Mouse (Mus musculus): ENCODE measurements at regions not wholly inside any gene's neighbourhood (a gene's known extent, or its start where the extent isn't known, plus 50 kb on each side); places are given as distances from the start of the nearest gene placed in this dataset.

GRCm38 (mm10) chr2:72781369-72782275, 198.6 kb downstream of the Sp3 start:
- Histone ChIP-seq H3K27me3 (ENCODE audit: control insufficient read depth, insufficient read depth, low read length) (no peaks in the 10 kb centered on the region), H3K9ac (ENCODE audit: low read depth, low read length) (no peak overlapping the region), H3K9me3 (ENCODE audit: control insufficient read depth, low read length) (no peaks in the 10 kb centered on the region; the same call in 1 of the 2 replicates), H3K27ac (ENCODE audit: low read depth, low read length) (no peak overlapping the region), H3K4me1 (ENCODE audit: control insufficient read depth, insufficient read depth, low read length) (no peaks in the 10 kb centered on the region), H3K4me3 (ENCODE audit: low read length) (no peak overlapping the region), H3K36me3 (ENCODE audit: control insufficient read depth, insufficient read depth, low read length) (no peaks in the 10 kb centered on the region), H3K4me2 (replicated peaks; ENCODE audit: low read depth, low read length) (no peak overlapping the region)
- no peak for ATAC-seq (ENCODE audit: low FRiP score, low TSS enrichment)
- WGBS = 89% methylated on average over 15 of the region's 15 CpGs

- H3K36me3 ChIP-seq (ENCODE audit: control insufficient read depth, insufficient read depth, low read length) = no peaks in the 10 kb centered on the region
- H3K4me1 ChIP-seq (ENCODE audit: control insufficient read depth, insufficient read depth, low read length) = no peaks in the 10 kb centered on the region
- H3K4me3 ChIP-seq (ENCODE audit: low read length) = no peak overlapping the region
- H3K27ac ChIP-seq (ENCODE audit: low read depth, low read length) = no peak overlapping the region
- no peak overlapping the region for H3K9ac ChIP-seq (ENCODE audit: low read depth, low read length)
- H3K27me3 ChIP-seq (ENCODE audit: control insufficient read depth, insufficient read depth, low read length) = no peaks in the 10 kb centered on the region
- H3K4me2 ChIP-seq (replicated peaks; ENCODE audit: low read depth, low read length) = no peak overlapping the region
- no peak for ATAC-seq (ENCODE audit: low FRiP score, low TSS enrichment)
- 52% methylated on average over 7 of the region's 7 CpGs for WGBS
- H3K9me3 ChIP-seq (ENCODE audit: control insufficient read depth, low read length) = no peaks in the 10 kb centered on the region; the same call in 1 of the 2 replicates
These were observed 197.9 kb downstream of the Sp3 start for GRCm38 (mm10) chr2:72782355-72782754.

GRCm38 (mm10) chr2:72785365-72786043, 194.7 kb downstream of the Sp3 start:
- ATAC-seq (ENCODE audit: low FRiP score, low TSS enrichment) = no peak

DNA sequence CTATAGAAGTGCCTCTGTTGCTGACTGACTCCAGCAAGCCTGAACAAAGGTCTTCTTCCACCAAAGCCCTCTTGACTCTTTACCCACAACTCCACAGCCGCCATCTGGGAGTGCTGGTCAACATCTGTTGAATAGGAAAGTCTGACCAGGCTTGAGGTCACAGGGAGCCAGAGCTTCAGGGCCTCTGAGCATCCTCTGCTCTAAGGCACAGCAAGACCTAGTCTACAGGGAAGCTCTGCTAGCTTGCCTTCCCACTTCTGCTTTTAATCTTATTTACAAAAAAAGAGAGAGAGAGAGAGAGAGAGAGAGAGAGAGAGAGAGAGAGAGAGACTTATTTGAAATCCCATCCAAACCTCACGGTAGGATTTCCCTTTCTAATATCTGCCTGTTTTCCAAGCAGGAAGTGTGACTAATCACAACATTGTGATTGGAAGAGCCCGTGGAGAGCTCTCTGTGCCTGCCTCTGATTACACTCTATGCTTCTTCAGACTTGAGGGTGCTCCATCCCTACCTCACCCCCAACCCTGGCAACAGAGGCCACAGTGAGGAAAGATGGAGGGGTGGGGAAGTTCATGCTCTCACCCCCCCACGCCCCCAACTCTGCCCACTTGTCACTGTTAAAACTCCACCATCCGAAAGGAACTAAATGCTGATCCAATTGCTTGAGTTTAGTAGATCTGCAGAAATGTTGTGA, 194.1 kb downstream of the Sp3 start:
- Histone ChIP-seq H3K27ac (ENCODE audit: low read depth, low read length) (no peak overlapping the region), H3K36me3 (ENCODE audit: control insufficient read depth, insufficient read depth, low read length) (no peaks in the 10 kb centered on the region), H3K4me1 (ENCODE audit: control insufficient read depth, insufficient read depth, low read length) (no peaks in the 10 kb centered on the region), H3K27me3 (ENCODE audit: control insufficient read depth, insufficient read depth, low read length) (no peaks in the 10 kb centered on the region), H3K4me3 (ENCODE audit: low read length) (no peak overlapping the region), H3K9me3 (ENCODE audit: control insufficient read depth, low read length) (no peaks in the 10 kb centered on the region), H3K9ac (ENCODE audit: low read depth, low read length) (no peak overlapping the region), H3K4me2 (replicated peaks; ENCODE audit: low read depth, low read length) (no peak overlapping the region)
- 66% methylated on average over 5 of the region's 5 CpGs for WGBS
- ATAC-seq (ENCODE audit: low FRiP score, low TSS enrichment) = no peak

More at GRCm38 (mm10) chr2:72785365-72786043, 194.7 kb downstream of the Sp3 start:
- Histone ChIP-seq H3K27ac (ENCODE audit: low read depth, low read length) (no peak overlapping the region), H3K9me3 (ENCODE audit: control insufficient read depth, low read length) (no peaks in the 10 kb centered on the region), H3K4me2 (replicated peaks; ENCODE audit: low read depth, low read length) (no peak overlapping the region), H3K27me3 (ENCODE audit: control insufficient read depth, insufficient read depth, low read length) (no peaks in the 10 kb centered on the region), H3K4me1 (ENCODE audit: control insufficient read depth, insufficient read depth, low read length) (no peaks in the 10 kb centered on the region), H3K9ac (ENCODE audit: low read depth, low read length) (no peak overlapping the region), H3K4me3 (ENCODE audit: low read length) (no peak overlapping the region), H3K36me3 (ENCODE audit: control insufficient read depth, insufficient read depth, low read length) (no peaks in the 10 kb centered on the region)
- 79% methylated on average over 8 of the region's 8 CpGs for WGBS

DNA sequence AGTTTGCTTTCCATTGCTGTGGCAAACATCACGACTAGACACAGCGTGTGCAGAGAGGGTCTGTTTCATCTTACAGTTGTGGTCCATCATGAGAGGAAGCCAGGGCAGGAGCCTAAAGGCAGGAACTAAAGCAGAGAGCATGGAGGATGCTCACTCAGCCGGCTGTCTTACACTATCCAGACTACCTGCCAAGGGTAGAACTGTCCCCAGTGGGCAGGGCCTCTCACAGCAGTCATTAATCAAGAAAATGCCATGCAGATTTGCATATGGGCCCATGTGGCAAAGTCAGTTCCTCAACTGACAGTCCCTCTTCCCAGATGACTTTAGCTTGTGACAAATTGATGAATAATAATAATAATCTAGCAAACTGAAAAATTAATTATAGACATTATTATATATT, 192.6 kb downstream of the Sp3 start:
- Histone ChIP-seq H3K27me3 (ENCODE audit: control insufficient read depth, insufficient read depth, low read length) (no peaks in the 10 kb centered on the region), H3K4me1 (ENCODE audit: control insufficient read depth, insufficient read depth, low read length) (no peaks in the 10 kb centered on the region), H3K9me3 (ENCODE audit: control insufficient read depth, low read length) (no peaks in the 10 kb centered on the region), H3K9ac (ENCODE audit: low read depth, low read length) (no peak overlapping the region), H3K36me3 (ENCODE audit: control insufficient read depth, insufficient read depth, low read length) (no peaks in the 10 kb centered on the region), H3K4me3 (ENCODE audit: low read length) (no peak overlapping the region), H3K27ac (ENCODE audit: low read depth, low read length) (no peak overlapping the region), H3K4me2 (replicated peaks; ENCODE audit: low read depth, low read length) (no peak overlapping the region)
- ATAC-seq (ENCODE audit: low FRiP score, low TSS enrichment) = no peak
- 85% methylated on average over 3 of the region's 3 CpGs for WGBS

DNA sequence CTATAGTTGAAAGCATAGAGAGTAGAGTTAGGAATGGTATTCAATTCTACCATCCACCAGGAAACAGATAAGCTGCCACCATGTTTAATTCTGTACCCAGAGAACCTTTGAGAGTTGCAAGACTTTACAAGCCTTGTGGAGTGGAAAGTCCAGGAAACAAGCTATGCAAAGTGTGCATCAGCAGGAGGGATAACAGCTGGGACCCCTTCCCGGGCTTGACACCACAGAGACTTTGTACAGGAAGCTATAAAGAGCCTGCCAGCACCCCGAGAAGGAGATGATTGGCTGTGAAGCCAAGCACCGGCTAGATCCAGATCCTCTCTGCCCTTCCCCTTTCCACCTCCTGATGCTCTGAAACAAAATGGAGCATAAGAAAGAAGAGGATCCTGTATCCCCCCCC, 188.8 kb downstream of the Sp3 start:
- H3K4me1 ChIP-seq (ENCODE audit: control insufficient read depth, insufficient read depth, low read length) = no peaks in the 10 kb centered on the region
- H3K9me3 ChIP-seq (ENCODE audit: control insufficient read depth, low read length) = no peaks in the 10 kb centered on the region
- no peak overlapping the region for H3K27ac ChIP-seq (ENCODE audit: low read depth, low read length)
- no peak overlapping the region for H3K4me2 ChIP-seq (replicated peaks; ENCODE audit: low read depth, low read length)
- no peak for ATAC-seq (ENCODE audit: low FRiP score, low TSS enrichment)
- 0 out of 2 replicates have a peak, but pooled peaks cover 3% of the 10 kb centered on the region for H3K27me3 ChIP-seq (ENCODE audit: control insufficient read depth, insufficient read depth, low read length)
- no peak overlapping the region for H3K9ac ChIP-seq (ENCODE audit: low read depth, low read length)
- H3K36me3 ChIP-seq (ENCODE audit: control insufficient read depth, insufficient read depth, low read length) = no peaks in the 10 kb centered on the region
- no peak overlapping the region for H3K4me3 ChIP-seq (ENCODE audit: low read length)
- WGBS = 22% methylated on average over 3 of the region's 3 CpGs

GRCm38 (mm10) chr2:72793424-72793823, 186.8 kb downstream of the Sp3 start:
- Histone ChIP-seq H3K9me3 (ENCODE audit: control insufficient read depth, low read length) (no peaks in the 10 kb centered on the region), H3K9ac (ENCODE audit: low read depth, low read length) (no peak overlapping the region), H3K36me3 (ENCODE audit: control insufficient read depth, insufficient read depth, low read length) (no peaks in the 10 kb centered on the region), H3K4me3 (ENCODE audit: low read length) (no peak overlapping the region), H3K4me2 (replicated peaks; ENCODE audit: low read depth, low read length) (no peak overlapping the region), H3K4me1 (ENCODE audit: control insufficient read depth, insufficient read depth, low read length) (no peaks in the 10 kb centered on the region), H3K27ac (ENCODE audit: low read depth, low read length) (no peak overlapping the region), H3K27me3 (ENCODE audit: control insufficient read depth, insufficient read depth, low read length) (0 out of 2 replicates have a peak, but pooled peaks cover 3% of the 10 kb centered on the region)
- WGBS = 19% methylated on average over 10 of the region's 10 CpGs
- no peak for ATAC-seq (ENCODE audit: low FRiP score, low TSS enrichment)

DNA sequence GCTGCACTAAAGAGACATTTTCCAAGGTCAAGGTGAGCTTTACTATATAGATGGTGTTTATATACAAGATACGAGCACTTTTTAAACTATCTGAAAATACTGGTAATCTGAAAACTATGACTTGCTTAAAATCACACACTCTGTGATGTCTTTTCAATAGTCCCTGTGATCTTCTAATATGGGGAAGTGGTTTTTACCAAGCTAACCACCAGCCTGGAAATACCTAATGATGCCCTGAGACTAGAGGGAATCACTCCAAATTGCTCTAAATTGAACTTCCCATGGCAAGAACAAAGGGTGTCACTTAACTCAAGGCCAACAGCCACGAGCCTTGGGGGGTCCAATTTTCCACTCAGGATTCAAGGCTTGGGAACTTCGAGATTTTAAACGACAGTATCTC, 185.7 kb downstream of the Sp3 start:
- no peak for ATAC-seq (ENCODE audit: low FRiP score, low TSS enrichment)
- Histone ChIP-seq H3K4me2 (replicated peaks; ENCODE audit: low read depth, low read length) (no peak overlapping the region), H3K27me3 (ENCODE audit: control insufficient read depth, insufficient read depth, low read length) (0 out of 2 replicates have a peak, but pooled peaks cover 3% of the 10 kb centered on the region), H3K4me1 (ENCODE audit: control insufficient read depth, insufficient read depth, low read length) (no peaks in the 10 kb centered on the region), H3K4me3 (ENCODE audit: low read length) (no peak overlapping the region), H3K9ac (ENCODE audit: low read depth, low read length) (no peak overlapping the region), H3K27ac (ENCODE audit: low read depth, low read length) (no peak overlapping the region), H3K9me3 (ENCODE audit: control insufficient read depth, low read length) (no peaks in the 10 kb centered on the region), H3K36me3 (ENCODE audit: control insufficient read depth, insufficient read depth, low read length) (no peaks in the 10 kb centered on the region)
- WGBS = 71% methylated on average over 4 of the region's 4 CpGs

Data from kidney, embryonic 14.5 days (tissue).